Mouse (Mus musculus): ENCODE measurements around the gene Gm5478. TPM values are rescaled to one million over a fixed set of nuclear protein-coding genes. Genes with fewer than 3 reads are reported as not detected.
"Not testable (repeated sequence)": the region's sequence is repeated elsewhere in the genome, so short reads cannot be mapped to it uniquely, and the experiment has no call there.

Gene Gm5478
- total RNA-seq (2021) = not detected
- long read RNA-seq, experiment 1 = 0 reads
- long read RNA-seq, experiment 2 = 0 reads

DNA sequence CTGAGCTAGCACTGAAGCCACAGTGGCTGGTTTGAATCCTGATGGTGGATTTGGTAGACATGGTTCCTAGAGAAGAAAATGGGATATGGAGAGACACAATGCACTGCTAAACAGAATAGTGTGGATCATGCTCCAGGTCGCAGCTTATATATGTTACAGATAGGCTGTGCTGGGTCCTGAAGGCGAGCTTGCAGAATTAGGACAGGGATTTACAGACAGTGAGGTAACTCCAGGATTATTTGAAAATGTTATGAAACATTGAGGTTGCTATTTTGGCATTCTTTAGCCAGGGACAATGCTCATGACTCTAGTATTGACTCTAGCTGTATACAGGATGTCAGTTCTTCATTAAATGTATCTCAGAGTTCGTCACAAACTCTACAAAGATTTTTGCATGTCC is at the start of gene Gm5478:
Gene Gm5478, minus strand, starts transcription at position 101 of the 400 bp plus-strand sequence.
- DNase-seq (ENCODE audit: low spot score in 2 of 2) = no peak

DNA sequence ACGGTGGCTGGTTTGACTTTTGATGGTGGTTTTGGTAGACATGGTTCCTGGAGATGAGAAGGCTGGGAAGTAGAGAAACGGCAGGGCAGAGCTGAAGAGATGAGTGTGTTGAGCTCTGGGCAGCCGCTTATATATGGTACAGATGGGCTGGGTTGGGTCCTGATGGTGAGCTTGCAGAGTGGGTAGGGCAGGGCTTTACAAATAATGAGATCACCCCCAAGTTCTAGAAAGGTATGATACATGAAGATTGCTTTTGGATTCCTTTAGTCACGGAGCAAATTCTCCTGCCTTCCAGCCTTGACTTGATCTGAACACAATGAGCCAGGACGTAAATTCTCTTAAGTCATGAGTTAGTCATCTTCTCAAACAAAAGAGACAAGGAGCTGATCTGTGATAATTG is 47.0 kb upstream of the Gm5478 start, which contains the start of gene Krt6a:
Gene Krt6a, minus strand, starts transcription at position 101 of the 400 bp plus-strand sequence.
- no peak for DNase-seq (ENCODE audit: low spot score in 2 of 2)

DNA sequence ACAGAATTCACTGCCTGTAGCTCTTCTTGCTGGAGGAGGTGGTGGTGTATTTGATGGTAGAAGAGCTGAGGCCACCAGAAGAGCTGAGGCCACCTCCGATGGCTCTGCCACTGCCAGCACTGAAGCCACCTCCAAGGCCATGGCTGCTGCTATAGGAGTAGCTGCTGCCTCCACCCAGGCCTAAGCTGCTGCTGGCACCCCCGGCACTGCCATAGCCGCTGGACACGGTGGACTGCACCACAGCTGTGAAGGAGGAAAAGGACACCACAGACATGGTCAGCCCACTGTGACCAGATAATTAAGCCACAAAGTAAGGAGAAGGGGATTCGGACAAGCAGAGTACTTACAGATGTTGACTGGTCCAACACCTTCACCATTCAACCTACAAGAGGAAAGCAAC is 43.3 kb upstream of the Gm5478 start:
- not testable (repeated sequence) for DNase-seq (ENCODE audit: low spot score in 2 of 2)

DNA sequence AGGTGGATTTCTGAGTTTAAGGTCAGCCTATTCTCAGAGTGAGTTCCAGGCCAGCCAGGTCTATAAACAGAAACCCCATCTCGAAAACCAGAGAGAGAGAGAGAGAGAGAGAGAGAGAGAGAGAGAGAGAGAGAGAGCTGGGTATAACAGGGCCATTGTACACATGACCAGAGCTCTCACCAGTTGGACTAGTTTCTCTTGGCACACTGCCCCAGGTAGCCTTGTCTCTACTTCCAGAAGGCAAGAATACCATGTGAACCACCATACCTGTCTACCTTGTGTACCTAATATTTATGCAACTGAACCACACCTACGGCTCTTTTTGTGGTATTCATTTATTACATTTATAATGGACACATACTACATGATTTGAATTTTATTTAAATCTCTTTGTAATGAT is 41.0 kb upstream of the Gm5478 start:
- no peak for DNase-seq (ENCODE audit: low spot score in 2 of 2)

DNA sequence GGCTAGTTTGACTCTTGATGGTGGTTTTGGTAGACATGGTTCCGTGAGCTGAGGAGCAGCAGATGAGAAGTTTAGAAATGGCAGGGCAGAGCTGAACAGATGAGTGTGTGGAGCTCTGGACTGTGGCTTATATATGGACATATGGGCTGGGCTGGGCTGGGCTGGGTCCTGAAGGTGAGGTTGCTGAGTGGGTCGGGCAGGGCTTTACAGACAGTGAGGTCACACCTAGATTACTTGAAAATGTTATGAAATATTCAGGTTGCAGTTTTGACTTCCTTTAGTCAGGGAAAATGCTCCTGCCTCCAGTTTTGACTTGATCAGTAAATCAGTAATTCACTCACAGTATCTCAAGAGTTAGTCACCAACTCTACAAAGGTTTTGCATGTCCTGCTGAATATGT is 33.0 kb upstream of the Gm5478 start, which contains the start of gene Krt6b:
Gene Krt6b, minus strand, starts transcription at position 101 of the 400 bp plus-strand sequence.
- no peak for DNase-seq (ENCODE audit: low spot score in 2 of 2)

DNA sequence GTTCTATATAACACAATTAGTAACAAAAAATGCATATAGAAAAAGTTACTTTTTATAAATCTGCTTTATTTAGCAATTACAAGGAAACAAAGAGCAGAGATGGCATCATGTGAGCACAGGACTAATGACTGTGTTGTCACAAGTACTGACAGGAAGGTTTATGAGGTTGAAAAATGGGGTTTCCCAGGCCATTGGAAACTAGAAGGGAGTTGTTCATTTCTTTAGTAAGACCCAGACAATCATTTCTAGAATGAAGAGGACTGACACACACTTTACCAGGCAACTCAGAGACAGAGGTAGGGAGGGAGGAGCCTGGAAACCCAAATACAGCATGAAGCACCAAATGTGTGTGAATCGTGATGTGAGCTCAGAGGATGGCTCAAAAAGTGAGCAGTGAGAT is 28.8 kb upstream of the Gm5478 start:
- no peak for DNase-seq (ENCODE audit: low spot score in 2 of 2)

DNA sequence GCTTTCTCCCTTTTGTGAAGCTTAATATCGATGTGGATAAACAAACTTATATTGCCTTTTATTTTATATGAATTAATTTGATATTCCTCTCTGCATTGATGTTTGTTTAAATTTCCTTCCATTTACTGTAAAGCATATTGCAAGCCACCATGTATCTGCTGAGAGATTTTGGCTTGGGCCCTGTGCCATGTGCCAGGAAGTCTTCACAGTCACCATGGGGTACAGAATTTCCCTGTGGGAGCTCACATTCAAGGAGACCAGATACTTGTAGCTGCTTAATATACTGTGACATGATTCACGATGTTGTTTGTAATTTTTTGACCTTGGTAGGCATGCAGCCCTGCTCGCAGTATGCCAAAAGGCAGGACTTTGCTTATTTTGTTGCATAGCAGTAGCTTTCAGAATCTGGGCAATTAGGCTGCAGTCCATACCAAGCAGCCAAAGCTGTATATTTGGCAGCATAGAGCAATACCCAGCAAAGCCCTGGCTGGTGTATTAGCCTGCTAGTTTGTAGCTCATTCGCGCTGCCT is 5.6 kb upstream of the Gm5478 start:
- no peak for DNase-seq (ENCODE audit: low spot score in 2 of 2)

DNA sequence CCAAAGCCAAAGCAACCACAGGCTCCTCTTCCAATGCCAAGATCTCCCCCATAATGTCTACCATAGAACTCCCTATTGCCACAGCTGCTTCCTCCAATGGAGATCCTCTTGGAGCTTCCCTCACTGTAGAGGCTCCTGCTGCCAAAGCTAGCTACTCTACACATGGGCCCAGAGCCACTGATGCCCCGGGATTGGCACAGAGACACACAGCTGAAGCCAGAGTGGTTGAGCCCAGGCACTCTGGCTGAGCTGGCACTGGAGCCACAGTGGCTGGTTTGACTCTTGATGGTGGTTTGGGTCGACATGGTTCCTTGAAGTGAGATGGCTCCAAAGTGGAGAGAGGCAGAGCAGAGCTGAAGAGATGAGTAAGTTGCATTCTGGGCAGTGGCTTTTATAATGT is 19.3 kb downstream of the Gm5478 start, which contains the start of gene Gm5414:
Gene Gm5414, minus strand, starts transcription at position 305 of the 400 bp plus-strand sequence.
- DNase-seq (ENCODE audit: low spot score in 2 of 2) = no peak

DNA sequence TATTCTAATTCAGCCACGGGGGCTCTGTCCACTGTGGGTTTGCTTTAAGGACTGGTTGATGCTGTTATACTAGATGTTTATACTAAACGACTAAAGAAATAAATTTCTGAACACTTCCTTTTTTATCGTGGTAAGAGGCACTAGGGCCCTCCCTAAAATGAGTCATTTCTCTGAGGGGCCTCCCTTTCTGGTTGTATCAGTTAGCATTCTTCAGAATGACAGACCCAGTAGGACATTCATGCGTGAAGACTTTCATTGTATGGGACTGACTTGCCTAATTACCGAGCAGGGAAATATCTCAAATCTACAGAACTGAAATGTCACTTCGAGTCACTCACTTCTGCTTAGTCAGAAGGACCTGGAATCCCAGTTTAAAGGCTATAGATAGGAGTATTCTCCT is 48.1 kb downstream of the Gm5478 start:
- DNase-seq (ENCODE audit: low spot score in 2 of 2) = no peak

Small RNA genes lying within 50 kb of the gene (microRNA-seq; reads per million reads assigned to microRNA genes)
- gene Gm44342 (0 reads per million in 2 experiments), gene Gm44383 (0 reads per million in 2 experiments), gene Gm44479 (0 reads per million in 2 experiments)

Other genes starting within 250 kb of the Gm5478 start
- gene Krt7, start 236.3 kb downstream of the Gm5478 start, total RNA-seq (2021) = not detected
- gene Krt87, start 208.6 kb downstream of the Gm5478 start, total RNA-seq (2021) = under 1 TPM in 1 of 2 experiments, not detected in 1; 0.21 TPM
- gene Krt88, start 199.6 kb downstream of the Gm5478 start, total RNA-seq (2021) = not detected
- not detected for gene Krt81, start 183.6 kb downstream of the Gm5478 start, total RNA-seq (2021)
- gene Krt86, start 173.9 kb downstream of the Gm5478 start, total RNA-seq (2021) = not detected
- gene Krt83, start 155.9 kb downstream of the Gm5478 start, total RNA-seq (2021) = not detected
- gene Gm49425, start 130.1 kb downstream of the Gm5478 start, total RNA-seq (2021) = not detected
- gene Krt84, start 114.6 kb downstream of the Gm5478 start, total RNA-seq (2021) = not detected
- not detected for gene Krt82, start 96.7 kb downstream of the Gm5478 start, total RNA-seq (2021)
- not detected for gene Krt90, start 84.4 kb downstream of the Gm5478 start, total RNA-seq (2021)
- gene Krt75, start 73.5 kb downstream of the Gm5478 start, total RNA-seq (2021) = not detected
- not detected for gene Gm5414, start 19.2 kb downstream of the Gm5478 start, total RNA-seq (2021)
- gene Krt6b, start 32.9 kb upstream of the Gm5478 start, total RNA-seq (2021) = not detected
- gene Krt6a, start 46.9 kb upstream of the Gm5478 start, total RNA-seq (2021) = not detected
- gene Krt5, start 65.5 kb upstream of the Gm5478 start, total RNA-seq (2021) = not detected
- gene Krt71, start 95.7 kb upstream of the Gm5478 start, total RNA-seq (2021) = not detected
- not detected for gene Krt72, start 139.1 kb upstream of the Gm5478 start, total RNA-seq (2021)
- 1 to 10 TPM; 1.7 TPM for gene Krt73, start 155.0 kb upstream of the Gm5478 start, total RNA-seq (2021)
- gene Krt2, start 170.8 kb upstream of the Gm5478 start, total RNA-seq (2021) = under 1 TPM; 0.28 to 0.67 TPM
- gene Krt1, start 203.4 kb upstream of the Gm5478 start, total RNA-seq (2021) = 1 to 10 TPM; 1.7 to 2.6 TPM
- gene Krt77, start 222.3 kb upstream of the Gm5478 start, total RNA-seq (2021) = 10 to 100 TPM; 13.4 to 16.9 TPM
- not detected for gene Krt76, start 245.5 kb upstream of the Gm5478 start, total RNA-seq (2021)